Mouse (Mus musculus): ENCODE results near the gene Dhdds. TPM values are rescaled to one million over a fixed set of nuclear protein-coding genes. Genes with fewer than 3 reads are reported as not detected.
A peak's percentile ranks its signal among the peaks of the same experiment; 100 is the strongest.

Dhdds gene
- polyA plus RNA-seq, 1 experiment from 2014 or later, result 38.1 TPM

- WGBS, result 65% methylated on average over 4 of the region's 4 CpGs
- Histone ChIP-seq H3K27me3 (ENCODE audit: control insufficient read depth, insufficient read depth, low read length) (no peaks in the 10 kb centered on the region), H3K27ac (ENCODE audit: low read depth, low read length) (no peak overlapping the region), H3K36me3 (ENCODE audit: control insufficient read depth, insufficient read depth, low read length) (no peaks in the 10 kb centered on the region), H3K4me1 (replicated peaks; ENCODE audit: control insufficient read depth, insufficient read depth, low read length) (no peaks in the 10 kb centered on the region), H3K9ac (ENCODE audit: low read depth, low read length) (no peak overlapping the region), H3K4me3 (ENCODE audit: low read depth, low read length) (no peak overlapping the region), H3K4me2 (replicated peaks; ENCODE audit: low read depth, low read length) (no peak overlapping the region), H3K9me3 (ENCODE audit: control insufficient read depth, low read length) (no peaks in the 10 kb centered on the region)
- ATAC-seq (ENCODE audit: low FRiP score), result no peak
- DNase-seq (ENCODE audit: low spot score), result no peak
Measured at GRCm38 (mm10) chr4:133946736-133947135, 54.0 kb downstream of the Dhdds start.

- Histone ChIP-seq H3K27ac (ENCODE audit: low read depth, low read length) (no peak overlapping the region), H3K36me3 (ENCODE audit: control insufficient read depth, insufficient read depth, low read length) (no peaks in the 10 kb centered on the region), H3K4me2 (replicated peaks; ENCODE audit: low read depth, low read length) (no peak overlapping the region), H3K4me3 (ENCODE audit: low read depth, low read length) (no peak overlapping the region), H3K27me3 (ENCODE audit: control insufficient read depth, insufficient read depth, low read length) (no peaks in the 10 kb centered on the region), H3K9ac (ENCODE audit: low read depth, low read length) (no peak overlapping the region), H3K4me1 (replicated peaks; ENCODE audit: control insufficient read depth, insufficient read depth, low read length) (no peaks in the 10 kb centered on the region), H3K9me3 (ENCODE audit: control insufficient read depth, low read length) (no peaks in the 10 kb centered on the region)
- ATAC-seq (ENCODE audit: low FRiP score) (no peak), DNase-seq (ENCODE audit: low spot score) (no peak)
- WGBS, result 81% methylated on average over 3 of the region's 3 CpGs
Measured at GRCm38 (mm10) chr4:133943791-133944190, 56.9 kb downstream of the Dhdds start.

- Histone ChIP-seq H3K9ac (ENCODE audit: low read depth, low read length) (no peak overlapping the region), H3K9me3 (ENCODE audit: control insufficient read depth, low read length) (no peaks in the 10 kb centered on the region), H3K4me3 (ENCODE audit: low read depth, low read length) (no peak overlapping the region), H3K27ac (ENCODE audit: low read depth, low read length) (no peak overlapping the region), H3K4me1 (replicated peaks; ENCODE audit: control insufficient read depth, insufficient read depth, low read length) (no peaks in the 10 kb centered on the region), H3K27me3 (ENCODE audit: control insufficient read depth, insufficient read depth, low read length) (no peaks in the 10 kb centered on the region), H3K36me3 (ENCODE audit: control insufficient read depth, insufficient read depth, low read length) (no peaks in the 10 kb centered on the region), H3K4me2 (replicated peaks; ENCODE audit: low read depth, low read length) (no peak overlapping the region)
- DNase-seq (ENCODE audit: low spot score) (no peak), ATAC-seq (ENCODE audit: low FRiP score) (no peak)
- WGBS, result 90% methylated on average over 4 of the region's 4 CpGs
Measured at GRCm38 (mm10) chr4:133942679-133943078, 58.0 kb downstream of the Dhdds start.

GRCm38 (mm10) chr4:133941576-133941975 lies 59.1 kb downstream of the Dhdds start:
- H3K9ac ChIP-seq (ENCODE audit: low read depth, low read length), result no peak overlapping the region
- H3K4me2 ChIP-seq (replicated peaks; ENCODE audit: low read depth, low read length), result no peak overlapping the region
- ATAC-seq (ENCODE audit: low FRiP score), result no peak
- WGBS, result 54% methylated on average over 3 of the region's 3 CpGs
- DNase-seq (ENCODE audit: low spot score), result no peak
- H3K27ac ChIP-seq (ENCODE audit: low read depth, low read length), result no peak overlapping the region
- H3K9me3 ChIP-seq (ENCODE audit: control insufficient read depth, low read length), result no peaks in the 10 kb centered on the region
- no peaks in the 10 kb centered on the region for H3K27me3 ChIP-seq (ENCODE audit: control insufficient read depth, insufficient read depth, low read length)
- H3K36me3 ChIP-seq (ENCODE audit: control insufficient read depth, insufficient read depth, low read length), result no peaks in the 10 kb centered on the region
- H3K4me1 ChIP-seq (replicated peaks; ENCODE audit: control insufficient read depth, insufficient read depth, low read length), result no peaks in the 10 kb centered on the region
- no peak overlapping the region for H3K4me3 ChIP-seq (ENCODE audit: low read depth, low read length)

GRCm38 (mm10) chr4:133940386-133941260 lies 60.1 kb downstream of the Dhdds start:
- WGBS, result 86% methylated on average over 13 of the region's 13 CpGs

GRCm38 (mm10) chr4:133938077-133938476 lies 62.6 kb downstream of the Dhdds start:
- Histone ChIP-seq H3K9me3 (ENCODE audit: control insufficient read depth, low read length) (no peaks in the 10 kb centered on the region), H3K4me3 (ENCODE audit: low read depth, low read length) (no peak overlapping the region), H3K27ac (ENCODE audit: low read depth, low read length) (no peak overlapping the region), H3K9ac (ENCODE audit: low read depth, low read length) (no peak overlapping the region), H3K4me1 (replicated peaks; ENCODE audit: control insufficient read depth, insufficient read depth, low read length) (no peaks in the 10 kb centered on the region), H3K36me3 (ENCODE audit: control insufficient read depth, insufficient read depth, low read length) (no peaks in the 10 kb centered on the region), H3K27me3 (ENCODE audit: control insufficient read depth, insufficient read depth, low read length) (no peaks in the 10 kb centered on the region), H3K4me2 (replicated peaks; ENCODE audit: low read depth, low read length) (no peak overlapping the region)
- DNase-seq (ENCODE audit: low spot score) (no peak), ATAC-seq (ENCODE audit: low FRiP score) (no peak)
- WGBS, result 66% methylated on average over 2 of the region's 2 CpGs

More at GRCm38 (mm10) chr4:133940386-133941260, 60.1 kb downstream of the Dhdds start:
- no peak for ATAC-seq (ENCODE audit: low FRiP score)
- no peak overlapping the region for H3K4me3 ChIP-seq (ENCODE audit: low read depth, low read length)
- H3K9me3 ChIP-seq (ENCODE audit: control insufficient read depth, low read length), result no peaks in the 10 kb centered on the region
- H3K4me2 ChIP-seq (replicated peaks; ENCODE audit: low read depth, low read length), result no peak overlapping the region
- no peak overlapping the region for H3K9ac ChIP-seq (ENCODE audit: low read depth, low read length)
- no peaks in the 10 kb centered on the region for H3K27me3 ChIP-seq (ENCODE audit: control insufficient read depth, insufficient read depth, low read length)
- no peak for DNase-seq (ENCODE audit: low spot score)
- H3K27ac ChIP-seq (ENCODE audit: low read depth, low read length), result no peak overlapping the region
- H3K4me1 ChIP-seq (replicated peaks; ENCODE audit: control insufficient read depth, insufficient read depth, low read length), result no peaks in the 10 kb centered on the region
- H3K36me3 ChIP-seq (ENCODE audit: control insufficient read depth, insufficient read depth, low read length), result no peaks in the 10 kb centered on the region

- no peak for ATAC-seq (ENCODE audit: low FRiP score)
- H3K9ac ChIP-seq (ENCODE audit: low read depth, low read length), result no peak overlapping the region
Measured at GRCm38 (mm10) chr4:133931785-133932184, 68.9 kb downstream of the Dhdds start.

GRCm38 (mm10) chr4:133931349-133931748 lies 69.4 kb downstream of the Dhdds start:
- WGBS, result 15% methylated on average over 10 of the region's 10 CpGs

More at GRCm38 (mm10) chr4:133931785-133932184, 68.9 kb downstream of the Dhdds start:
- DNase-seq (ENCODE audit: low spot score), result no peak
- no peak overlapping the region for H3K4me3 ChIP-seq (ENCODE audit: low read depth, low read length)
- no peaks in the 10 kb centered on the region for H3K4me1 ChIP-seq (replicated peaks; ENCODE audit: control insufficient read depth, insufficient read depth, low read length)
- H3K27ac ChIP-seq (ENCODE audit: low read depth, low read length), result no peak overlapping the region
- H3K4me2 ChIP-seq (replicated peaks; ENCODE audit: low read depth, low read length), result no peak overlapping the region; the same call in 1 of the 2 replicates
- H3K27me3 ChIP-seq (ENCODE audit: control insufficient read depth, insufficient read depth, low read length), result no peaks in the 10 kb centered on the region
- H3K36me3 ChIP-seq (ENCODE audit: control insufficient read depth, insufficient read depth, low read length), result no peaks in the 10 kb centered on the region
- 67% methylated on average over 3 of the region's 3 CpGs for WGBS
- no peaks in the 10 kb centered on the region for H3K9me3 ChIP-seq (ENCODE audit: control insufficient read depth, low read length)

GRCm38 (mm10) chr4:133929278-133929670 lies 71.4 kb downstream of the Dhdds start:
- H3K4me1 ChIP-seq (replicated peaks; ENCODE audit: control insufficient read depth, insufficient read depth, low read length), result no peaks in the 10 kb centered on the region
- H3K27ac ChIP-seq (ENCODE audit: low read depth, low read length), result no peak overlapping the region
- WGBS, result 43% methylated on average over 7 of the region's 7 CpGs
- H3K36me3 ChIP-seq (ENCODE audit: control insufficient read depth, insufficient read depth, low read length), result no peaks in the 10 kb centered on the region
- no peaks in the 10 kb centered on the region for H3K27me3 ChIP-seq (ENCODE audit: control insufficient read depth, insufficient read depth, low read length)
- no peak overlapping the region for H3K9ac ChIP-seq (ENCODE audit: low read depth, low read length)
- ATAC-seq (ENCODE audit: low FRiP score) (no peak), DNase-seq (ENCODE audit: low spot score) (no peak)
- H3K4me3 ChIP-seq (ENCODE audit: low read depth, low read length), result no peak overlapping the region
- no peak overlapping the region for H3K4me2 ChIP-seq (replicated peaks; ENCODE audit: low read depth, low read length)
- H3K9me3 ChIP-seq (ENCODE audit: control insufficient read depth, low read length), result no peaks in the 10 kb centered on the region

More at GRCm38 (mm10) chr4:133931349-133931748, 69.4 kb downstream of the Dhdds start:
- H3K9me3 ChIP-seq (ENCODE audit: control insufficient read depth, low read length), result no peaks in the 10 kb centered on the region
- H3K9ac ChIP-seq (ENCODE audit: low read depth, low read length), result no peak overlapping the region
- no peak overlapping the region for H3K4me3 ChIP-seq (ENCODE audit: low read depth, low read length)
- H3K4me2 ChIP-seq (replicated peaks; ENCODE audit: low read depth, low read length), result no peak overlapping the region; the same call in 1 of the 2 replicates
- no peak overlapping the region for H3K27ac ChIP-seq (ENCODE audit: low read depth, low read length)
- ATAC-seq (ENCODE audit: low FRiP score), result no peak
- peak; percentile 54 for DNase-seq (ENCODE audit: low spot score)
- H3K27me3 ChIP-seq (ENCODE audit: control insufficient read depth, insufficient read depth, low read length), result no peaks in the 10 kb centered on the region
- H3K36me3 ChIP-seq (ENCODE audit: control insufficient read depth, insufficient read depth, low read length), result no peaks in the 10 kb centered on the region
- H3K4me1 ChIP-seq (replicated peaks; ENCODE audit: control insufficient read depth, insufficient read depth, low read length), result no peaks in the 10 kb centered on the region

Measured in hindbrain, embryonic 11.5 days (tissue).